Mouse (Mus musculus) left cerebral cortex, postnatal 4 days (tissue): Measurements from ENCODE around the gene Slc38a11. TPM values are rescaled to one million over a fixed set of nuclear protein-coding genes. Genes with fewer than 3 reads are reported as not detected.

Experiments used
- DNase-seq: peaks from one replicate; pipeline ENCODE4 v3.0.0-alpha.2; 2022
- intact Hi-C: fragments of 180-260 bp; cut with DNase I; formaldehyde crosslinking; loops from one replicate; pipeline ENCODE4 v1.15.1; 2025
- total RNA-seq, 2 experiments: library from RNA; stranded (reverse); gene quantifications; 2 replicates each; pipeline ENCODE4 v1.2.3; 2021

Gene Slc38a11
- 1 to 10 TPM; 1.4 to 1.6 TPM for total RNA-seq

DNA sequence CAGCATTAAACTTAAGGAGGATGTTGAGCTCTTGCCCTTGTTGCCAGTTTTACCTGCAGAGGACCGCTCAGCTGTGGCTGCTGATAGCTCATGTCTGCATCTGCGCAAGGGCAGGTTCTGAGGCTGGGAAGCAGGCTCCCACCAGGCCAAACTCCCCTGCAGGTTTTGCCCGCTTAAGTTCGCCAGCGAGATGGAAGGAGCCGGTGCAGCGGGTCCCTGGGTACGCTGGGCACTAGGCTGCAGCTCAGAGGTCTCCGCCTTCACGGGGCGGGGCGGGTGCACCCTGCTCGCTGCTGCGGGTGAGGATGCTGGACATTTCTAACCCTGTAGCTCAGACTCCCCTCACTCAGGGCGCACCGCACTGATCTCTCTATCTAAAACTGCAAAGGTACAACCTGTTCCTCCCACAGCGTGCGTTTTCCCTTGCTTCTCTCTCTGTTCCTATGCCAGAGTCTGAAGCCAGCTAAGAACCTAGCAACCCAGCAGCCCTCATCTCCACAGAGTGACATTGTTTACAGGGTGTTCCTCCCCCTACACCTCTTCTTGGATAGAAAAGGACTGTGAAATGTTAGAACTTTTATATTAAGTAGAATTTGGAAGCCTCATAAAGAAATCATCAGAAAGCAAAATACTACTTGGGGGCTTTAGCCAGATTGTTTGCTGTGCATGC lies at the start of gene Slc38a11:
Gene Slc38a11 (minus strand): TSS at position 207 of the 670 bp plus-strand sequence.
- intact Hi-C loops, result no loop called here
- peak; percentile 5 for DNase-seq

DNA sequence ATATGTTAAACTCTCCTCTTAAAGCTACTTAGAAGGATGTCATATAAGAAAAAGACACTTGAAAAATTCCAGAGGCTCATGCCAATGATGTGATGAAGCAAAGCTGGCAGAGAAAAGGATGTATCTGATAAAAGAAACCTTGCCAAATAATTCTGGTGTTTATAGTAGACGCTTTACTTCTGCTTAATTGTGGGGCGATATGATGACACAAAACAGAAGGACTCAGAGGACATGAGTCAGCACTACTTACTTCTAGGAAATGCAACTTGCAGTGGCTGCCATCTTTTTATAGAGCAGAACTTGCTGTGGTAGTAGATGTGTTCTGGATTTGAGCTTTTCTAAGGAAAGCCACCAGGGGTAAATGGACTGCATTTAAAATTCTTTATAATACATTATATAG lies 43.3 kb upstream of the Slc38a11 start:
- DNase-seq, result no peak
- intact Hi-C loops, result no loop called here

DNA sequence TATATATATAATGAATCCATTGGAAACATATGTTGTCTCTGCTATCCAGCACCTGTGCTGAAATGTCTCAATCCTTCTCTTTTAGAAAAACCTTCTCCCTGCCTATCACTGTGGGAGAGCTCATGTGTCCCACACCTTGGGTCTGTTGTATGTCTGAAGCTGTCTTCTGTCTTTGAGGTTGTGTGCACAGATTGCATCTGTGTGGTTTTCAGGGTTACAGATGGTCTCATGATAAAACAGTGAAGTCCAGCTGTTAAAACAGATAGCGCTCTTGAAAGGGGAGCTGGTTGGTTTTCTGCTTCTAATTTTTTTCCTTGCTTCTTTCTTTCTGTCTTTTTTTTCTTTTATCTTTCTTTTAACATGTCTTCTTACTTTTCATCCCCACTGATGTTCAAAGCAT lies 41.6 kb upstream of the Slc38a11 start:
- no peak for DNase-seq
- intact Hi-C loops, result no loop called here

DNA sequence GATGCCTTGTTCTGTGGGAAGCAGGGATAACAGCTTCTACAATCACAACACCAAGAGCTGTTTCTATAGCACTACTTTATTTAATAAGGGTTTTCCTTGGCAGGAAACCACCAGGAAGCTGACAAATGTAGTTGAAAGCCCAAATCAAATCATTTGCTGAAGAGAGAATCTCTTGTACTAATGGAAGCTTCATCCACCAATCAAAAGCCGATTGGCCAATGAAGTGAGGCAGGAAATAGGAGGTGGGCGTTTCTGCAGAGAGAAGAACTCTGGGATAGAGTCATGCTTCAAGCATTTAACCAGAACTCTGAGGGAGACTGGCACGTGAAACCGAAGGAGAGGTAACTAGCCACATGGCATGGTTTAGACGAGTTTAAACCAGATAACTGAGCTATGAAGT lies 38.2 kb upstream of the Slc38a11 start:
- intact Hi-C loops, result no loop called here
- no peak for DNase-seq

DNA sequence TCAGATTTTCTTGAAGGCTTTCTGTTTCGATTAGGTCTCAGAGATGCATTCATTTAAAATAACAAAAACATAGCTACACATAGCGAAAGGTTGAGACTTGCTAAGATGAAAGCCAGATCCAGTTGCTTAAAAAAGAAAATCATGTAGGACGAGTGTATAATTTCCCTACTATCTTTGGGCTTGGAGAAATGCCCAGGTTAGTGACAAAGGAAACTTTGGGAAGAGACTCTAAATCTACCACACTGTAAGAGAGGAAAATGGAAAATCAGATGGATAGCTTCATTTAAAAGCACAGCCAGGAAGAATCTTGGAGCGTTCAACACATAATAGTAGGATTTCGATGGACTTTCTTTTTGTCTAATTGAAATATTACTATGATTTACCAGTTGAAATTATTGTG lies 36.1 kb upstream of the Slc38a11 start:
- no peak for DNase-seq
- intact Hi-C loops, result no loop called here

DNA sequence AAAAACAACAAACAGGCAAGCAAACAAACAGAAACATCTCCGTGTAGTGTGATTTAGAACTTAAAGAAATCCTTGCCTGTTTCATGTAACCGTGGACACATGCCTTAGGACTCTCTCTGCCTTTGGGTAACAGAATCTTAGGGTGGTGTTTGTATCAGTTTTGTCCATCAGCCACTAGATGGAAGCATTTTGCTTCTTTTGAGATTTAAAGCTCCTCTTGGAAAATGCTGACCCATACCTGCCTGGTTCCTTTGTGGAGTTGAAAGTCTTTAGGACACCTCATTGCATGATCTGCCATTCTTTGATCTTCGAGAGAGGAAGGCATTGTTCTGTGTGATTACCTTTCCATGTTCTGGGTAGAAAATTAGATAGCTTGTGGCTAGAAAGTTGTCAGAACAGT lies 32.3 kb upstream of the Slc38a11 start:
- DNase-seq, result no peak
- intact Hi-C loops, result no loop called here

DNA sequence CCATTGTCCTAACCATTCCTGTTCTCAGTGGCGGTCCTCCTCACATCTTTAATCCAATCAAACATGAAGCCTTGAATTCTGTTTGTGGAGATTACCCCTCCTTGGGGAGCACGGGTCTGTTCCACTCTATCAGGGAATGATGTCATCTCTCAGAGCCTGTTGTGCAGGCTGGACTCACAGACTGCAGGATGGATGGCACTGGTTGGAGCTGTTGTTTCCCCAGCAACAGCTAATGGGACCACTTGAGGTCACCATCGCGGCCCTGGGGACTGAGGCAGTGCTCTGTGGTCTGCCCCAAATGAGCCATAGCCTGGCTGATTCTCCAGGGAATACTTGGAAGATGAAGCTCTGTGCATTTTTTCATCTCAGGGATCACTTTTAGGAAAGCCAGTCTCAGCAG lies 29.2 kb upstream of the Slc38a11 start:
- intact Hi-C loops, result no loop called here

DNA sequence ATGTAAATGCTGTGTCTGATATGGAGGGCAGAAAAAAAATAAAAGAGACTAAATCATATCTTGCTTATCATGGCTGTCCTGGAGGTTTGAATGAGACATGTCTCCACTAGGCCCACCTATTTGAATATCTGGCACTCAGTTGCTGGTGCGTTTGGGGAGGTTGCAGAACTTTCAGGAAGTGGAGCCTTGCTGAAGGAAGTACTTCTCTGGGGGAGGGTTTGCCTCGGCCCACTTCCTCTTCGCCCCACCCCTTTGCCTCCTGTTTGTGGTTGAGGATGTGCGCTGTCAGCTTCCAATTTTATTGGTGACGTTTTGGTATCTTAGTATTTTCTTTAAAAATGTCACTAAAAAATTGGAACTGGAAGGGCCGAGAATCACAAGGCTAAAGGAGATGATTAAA lies 27.5 kb upstream of the Slc38a11 start:
- intact Hi-C loops, result no loop called here

More for the DNA sequence above, 29.2 kb upstream of the Slc38a11 start:
- DNase-seq, result no peak

DNA sequence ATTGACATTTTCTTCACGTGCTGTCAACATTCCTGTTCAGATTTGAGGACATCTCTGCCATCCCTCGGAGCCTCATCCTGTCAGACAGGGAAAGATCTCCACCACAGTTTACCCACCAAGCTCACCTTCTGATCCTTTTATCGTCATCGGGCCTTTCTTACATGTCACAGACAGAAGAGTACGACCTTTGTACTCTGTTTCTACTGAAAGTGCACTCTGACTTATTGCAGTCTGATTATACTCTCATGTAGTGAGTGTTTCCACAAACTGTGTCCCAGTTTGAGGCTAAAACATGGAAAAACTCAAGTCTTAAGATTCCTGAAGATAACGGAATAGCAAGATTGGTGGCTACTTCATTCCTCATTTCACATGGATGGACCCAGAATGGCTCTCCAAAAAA lies 21.0 kb upstream of the Slc38a11 start:
- intact Hi-C loops, result no loop called here
- no peak for DNase-seq

More for the DNA sequence above, 27.5 kb upstream of the Slc38a11 start:
- no peak for DNase-seq

DNA sequence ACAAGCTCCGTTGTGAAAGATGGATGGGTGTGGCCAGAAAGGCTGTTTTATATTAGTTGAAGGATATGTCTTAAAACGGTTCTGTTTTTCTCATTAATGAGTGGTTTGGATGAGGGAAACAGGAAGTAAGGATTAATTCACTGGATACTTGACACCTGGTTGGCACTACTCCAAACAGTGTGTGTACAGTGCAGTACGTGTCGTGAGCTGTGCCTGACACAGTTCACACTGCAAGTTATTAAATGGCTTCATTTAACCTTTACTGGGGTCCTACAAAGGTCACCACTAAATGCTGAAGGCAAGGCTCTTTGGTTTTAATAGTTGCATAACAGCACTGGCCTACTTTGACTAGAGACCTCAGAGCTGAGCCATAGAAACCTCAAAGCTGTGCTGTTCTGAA lies 18.7 kb upstream of the Slc38a11 start:
- DNase-seq, result no peak
- intact Hi-C loops, result no loop called here

DNA sequence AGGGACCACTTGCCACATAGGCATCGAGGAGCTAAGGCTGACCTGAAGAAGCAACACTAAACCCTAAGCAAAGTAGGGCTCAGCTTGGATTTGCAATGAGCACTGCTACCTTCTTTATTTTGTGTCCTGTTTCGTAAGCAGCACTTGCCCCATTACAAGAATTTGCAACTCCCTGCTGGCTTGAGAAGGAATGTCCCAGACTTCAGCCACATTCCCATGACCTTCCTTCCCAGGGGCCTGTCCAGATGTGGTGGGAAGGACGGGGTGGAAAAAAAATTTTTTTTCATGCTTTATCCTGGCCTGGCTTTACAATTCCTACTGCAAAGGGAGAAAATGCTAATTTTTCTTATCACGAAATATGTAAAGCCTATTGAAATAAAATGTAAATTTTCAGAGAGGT lies 14.6 kb upstream of the Slc38a11 start:
- DNase-seq, result no peak
- intact Hi-C loops, result no loop called here

DNA sequence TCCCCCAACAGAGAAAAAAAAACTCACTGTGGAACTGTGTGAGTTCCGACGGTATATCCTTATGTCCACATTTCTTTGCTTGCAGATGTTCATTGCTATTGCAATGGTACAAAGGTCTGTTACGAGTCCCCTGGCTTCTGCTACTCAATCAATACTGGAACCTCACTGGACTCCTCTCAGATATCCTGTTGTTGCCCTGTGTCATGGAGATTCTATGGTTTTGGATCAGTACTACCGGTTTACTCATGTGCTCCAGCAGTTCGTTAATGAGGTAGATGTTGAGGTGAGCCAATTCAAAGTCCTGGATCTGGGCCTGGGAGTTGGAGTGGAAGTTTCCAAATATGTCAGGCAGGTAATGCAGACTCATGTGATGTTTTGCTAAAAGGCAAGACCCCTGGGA lies 10.6 kb upstream of the Slc38a11 start:
- no peak for DNase-seq
- intact Hi-C loops, result no loop called here

DNA sequence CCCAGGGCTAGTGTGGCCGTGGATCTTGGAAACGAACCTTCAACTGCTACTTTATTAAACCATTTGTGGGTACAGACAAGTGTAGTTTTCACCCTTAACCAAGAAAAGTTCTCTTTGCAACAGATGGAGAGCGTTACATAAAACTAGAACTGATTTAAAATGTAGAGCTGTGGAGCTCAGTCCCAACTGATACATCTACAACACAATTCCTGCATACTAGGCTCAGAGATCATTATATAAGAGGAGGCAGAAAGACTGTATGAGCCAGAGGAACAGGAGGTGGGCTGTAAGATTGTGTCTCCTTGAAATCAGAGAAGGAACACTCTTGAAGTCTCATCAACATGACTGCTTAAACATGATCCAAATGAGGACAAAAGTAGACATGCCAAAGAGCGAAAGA lies 9.2 kb upstream of the Slc38a11 start:
- no peak for DNase-seq
- intact Hi-C loops, result no loop called here

DNA sequence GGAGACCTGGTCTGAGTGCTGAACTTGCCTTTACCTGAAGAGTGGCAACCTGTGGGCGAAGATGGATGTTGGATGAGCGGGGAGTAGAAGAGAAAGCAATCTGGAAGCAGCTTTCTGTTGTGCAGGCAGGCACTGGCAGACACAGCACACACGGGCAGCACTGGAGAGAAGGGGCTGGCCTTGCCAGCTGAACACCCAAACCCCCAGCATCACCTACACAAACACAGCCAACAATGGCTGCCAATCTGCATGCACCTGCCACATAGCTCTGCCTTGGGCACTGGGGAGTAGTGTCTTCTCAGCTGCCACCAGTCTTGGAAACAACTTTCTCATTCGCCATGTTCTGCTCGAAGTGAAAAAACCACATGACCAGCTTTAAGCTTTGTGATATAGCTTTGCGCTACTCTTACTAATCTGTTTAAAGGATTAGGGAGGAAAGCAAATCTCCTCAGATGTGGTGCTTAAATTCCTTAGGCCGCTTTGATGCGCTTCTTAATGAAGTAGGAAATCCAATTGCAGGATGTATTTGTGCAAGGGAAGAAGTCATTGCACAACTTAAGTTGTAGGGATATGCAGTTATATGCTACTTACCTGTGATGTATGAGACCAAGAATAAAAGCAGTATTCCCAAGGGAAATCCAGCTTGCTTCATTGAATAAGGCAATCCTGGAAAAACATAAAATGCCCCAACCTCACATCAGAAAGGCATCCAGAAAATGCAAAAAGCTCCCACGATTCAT lies 2.9 kb downstream of the Slc38a11 start:
- intact Hi-C loops, result no loop called here
- no peak for DNase-seq

DNA sequence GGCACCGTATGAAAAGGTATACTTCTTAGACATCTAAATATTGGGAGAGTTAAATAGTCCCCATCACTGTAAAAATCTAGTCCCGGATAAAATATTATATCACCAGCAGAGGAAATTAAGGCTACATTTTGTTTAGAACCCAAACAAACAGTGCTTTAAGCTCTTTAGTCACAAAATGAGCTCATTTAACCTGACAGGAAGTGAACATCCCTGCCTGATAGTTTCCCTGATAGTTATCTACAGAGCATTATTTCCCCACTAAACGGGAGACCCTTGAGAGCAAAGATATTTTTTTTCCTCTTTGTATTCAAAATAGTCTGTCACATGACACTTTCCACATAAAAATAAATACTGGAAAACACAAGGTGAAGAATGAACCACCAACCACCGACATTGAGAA lies 16.5 kb downstream of the Slc38a11 start:
- intact Hi-C loops, result no loop called here
- DNase-seq, result no peak

DNA sequence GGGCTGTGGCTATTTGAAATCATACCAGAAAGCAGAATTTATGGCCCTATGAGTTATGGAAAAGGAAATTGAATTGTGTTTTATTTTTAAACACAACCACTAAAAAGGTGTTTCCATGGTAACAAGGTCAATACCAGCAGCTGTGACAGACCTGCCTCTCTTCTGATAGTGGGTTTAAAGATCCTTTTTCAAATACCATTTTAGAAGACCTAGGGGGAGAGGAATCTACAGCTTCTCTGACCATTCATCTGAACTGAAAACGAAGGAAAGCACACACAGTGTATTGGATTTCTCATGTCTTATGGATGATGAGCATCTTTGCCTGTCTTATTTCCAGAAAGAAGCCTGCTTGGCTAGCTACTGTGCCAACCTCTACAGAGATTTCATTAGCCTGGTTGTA lies 16.9 kb downstream of the Slc38a11 start:
- no peak for DNase-seq
- intact Hi-C loops, result no loop called here

DNA sequence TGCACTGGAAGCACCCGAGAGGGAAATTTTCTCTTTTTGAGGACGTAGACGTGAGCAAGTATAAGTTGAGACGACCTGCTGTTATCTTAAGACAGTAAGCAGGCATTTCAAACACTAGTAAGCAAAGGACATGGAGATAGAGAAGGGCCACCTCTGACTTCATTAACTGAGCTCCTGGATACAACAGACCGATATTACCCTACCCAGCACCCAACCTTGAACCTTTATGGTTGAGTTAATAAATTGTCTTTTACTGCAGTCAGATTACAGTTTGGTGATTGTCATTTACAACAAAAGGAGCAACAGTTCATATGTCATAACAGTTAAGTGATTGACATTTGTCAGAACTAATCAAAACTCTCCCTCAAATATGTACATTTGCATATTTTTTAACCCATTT lies 17.8 kb downstream of the Slc38a11 start:
- intact Hi-C loops, result no loop called here

DNA sequence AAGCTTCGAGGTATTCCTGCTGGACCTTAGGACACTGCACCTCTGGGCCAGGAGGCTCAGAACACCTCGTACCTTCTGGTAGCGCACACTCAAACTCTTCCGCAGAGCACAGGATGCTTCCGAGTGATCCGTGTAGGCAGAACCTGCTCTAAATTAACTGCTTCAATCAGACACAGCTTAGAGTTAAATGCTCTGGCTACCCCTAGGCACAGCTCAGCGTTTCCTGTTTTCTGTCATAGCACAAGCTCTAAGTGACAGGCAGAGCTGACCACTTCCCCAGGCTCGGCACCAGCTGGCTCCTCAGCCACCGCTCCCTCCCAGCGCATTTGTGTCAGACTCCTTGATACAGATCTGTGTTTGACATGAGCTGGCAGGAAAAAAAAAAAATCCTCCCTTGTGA lies 21.8 kb downstream of the Slc38a11 start:
- intact Hi-C loops, result no loop called here
- peak; percentile 10 for DNase-seq

More for the DNA sequence above, 17.8 kb downstream of the Slc38a11 start:
- no peak for DNase-seq

DNA sequence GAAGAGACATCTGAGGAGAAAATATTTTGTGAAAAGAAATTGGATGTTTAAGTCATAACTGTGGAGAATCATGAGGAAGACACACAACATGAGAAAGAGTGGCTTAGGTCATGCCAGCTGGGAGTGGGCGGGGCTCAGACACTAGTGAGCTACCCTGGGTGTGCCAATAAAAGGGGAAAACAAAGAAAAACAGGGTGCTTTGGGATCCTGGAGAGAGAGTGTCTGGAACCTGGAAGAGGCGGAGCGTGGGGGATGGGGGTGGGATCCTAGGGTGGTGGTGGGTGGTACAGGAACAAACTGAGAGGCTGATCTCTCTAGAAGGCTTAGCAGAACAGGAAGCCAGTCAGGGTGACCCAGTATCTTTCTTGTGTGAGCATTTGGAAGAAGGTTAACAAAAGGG lies 23.0 kb downstream of the Slc38a11 start:
- intact Hi-C loops, result no loop called here
- no peak for DNase-seq

DNA sequence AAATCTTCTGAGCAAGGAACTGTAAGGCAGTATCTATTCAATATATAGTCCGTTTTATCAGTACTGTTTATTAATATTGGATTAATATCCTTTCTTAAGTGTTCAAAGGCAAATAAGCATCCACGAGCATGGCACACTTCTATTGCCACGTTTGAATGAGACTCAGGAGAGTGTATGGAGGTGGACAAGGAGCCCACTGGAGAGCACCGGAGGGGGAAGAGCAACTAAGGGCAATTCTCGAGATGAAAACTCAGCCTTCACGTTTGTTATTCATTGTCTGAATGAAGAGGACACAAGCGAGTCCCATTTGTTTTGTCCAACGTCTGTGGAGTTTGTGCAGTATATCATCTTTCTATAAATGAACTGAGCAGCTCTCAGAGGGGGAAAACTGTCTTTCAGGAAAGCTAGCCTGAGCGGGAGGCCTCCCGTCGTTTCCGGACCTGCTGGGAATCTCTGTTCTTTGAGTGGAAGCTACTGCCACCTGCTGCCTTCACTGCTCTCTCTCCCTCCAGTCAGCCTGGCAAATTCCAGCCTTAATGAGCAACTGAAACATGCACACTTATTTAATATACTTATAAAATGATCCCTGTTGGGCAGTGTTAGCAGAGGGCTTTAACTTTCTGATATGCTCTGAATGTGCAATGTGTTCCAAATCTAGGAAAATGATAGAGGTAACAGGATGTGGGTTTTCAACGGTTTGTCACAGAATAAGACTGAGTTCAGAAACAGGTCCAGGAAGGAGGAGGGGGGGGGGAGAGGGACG lies 26.3 kb downstream of the Slc38a11 start:
- DNase-seq, result peak; percentile 51
- intact Hi-C loops, result loop anchor here (5.0 to 10.0 kb wide), 2 partner anchors 193 to 375 kb away; no protein-coding TSS in a partner anchor

DNA sequence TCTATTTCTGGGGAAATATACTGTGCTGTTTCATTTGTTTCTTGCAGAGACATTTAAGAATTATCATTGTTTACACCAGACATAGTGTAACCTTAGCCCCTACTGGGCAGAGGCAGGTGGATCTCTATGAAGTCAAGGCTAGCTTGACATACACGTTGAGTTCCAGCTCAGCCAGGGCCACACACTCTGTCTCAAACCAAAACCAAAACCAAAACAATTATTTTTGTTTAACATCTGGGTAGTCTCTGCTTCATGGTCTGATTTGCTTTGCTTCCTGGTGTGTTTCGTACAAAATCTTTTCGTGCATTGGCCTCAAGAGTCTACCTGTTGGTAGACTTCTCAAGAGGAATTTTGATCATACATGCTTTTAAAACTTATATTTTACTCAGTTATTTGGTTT lies 27.2 kb downstream of the Slc38a11 start:
- DNase-seq, result no peak
- intact Hi-C loops, result loop anchor here (5.0 to 10.0 kb wide), 2 partner anchors 192 to 374 kb away; no protein-coding TSS in a partner anchor

DNA sequence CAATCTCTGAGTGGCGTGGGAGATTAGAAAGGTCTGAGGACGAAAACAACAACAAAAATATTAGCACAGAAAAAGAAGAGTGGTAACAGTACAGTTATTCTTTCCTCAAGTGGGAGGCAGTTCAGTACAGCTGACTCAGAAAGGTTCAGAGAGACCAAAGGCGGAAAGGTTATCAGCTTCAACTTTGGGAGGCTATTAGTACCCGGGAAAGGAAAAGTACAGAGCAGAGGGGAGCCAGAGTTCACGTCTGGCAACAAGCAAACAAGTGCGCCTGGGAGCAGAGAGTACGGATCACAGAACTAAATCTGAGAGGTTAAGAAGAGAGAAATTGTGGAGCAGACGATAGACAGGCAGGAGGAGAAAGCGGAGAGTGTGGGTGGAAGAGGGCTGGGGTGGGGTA lies 29.7 kb downstream of the Slc38a11 start:
- no peak for DNase-seq
- intact Hi-C loops, result loop anchor here (10.0 kb wide), 1 partner anchor 189 kb away; no protein-coding TSS in a partner anchor
